Mouse (Mus musculus) myocyte (in vitro differentiated cells): ENCODE results near the gene Gxylt2. TPM values are rescaled to one million over a fixed set of nuclear protein-coding genes. Genes with fewer than 3 reads are reported as not detected.

Experiments
- H3K27me3 ChIP-seq: one replicate; pipeline ENCODE4 v1.6.1; 2011; ENCODE audit not compliant: control insufficient read depth, insufficient read depth, insufficient read length
- H3K36me3 ChIP-seq: one replicate; pipeline ENCODE4 v1.6.1; 2011; ENCODE audit not compliant: control insufficient read depth, insufficient read depth
- H3K4me2 ChIP-seq: one replicate; pipeline ENCODE4 v1.6.1; 2011; ENCODE audit warnings: low read depth, control low read depth
- H3K4me3 ChIP-seq: one replicate; pipeline ENCODE4 v1.5.1; 2011; ENCODE audit warnings: mild to moderate bottlenecking, control low read depth, moderate library complexity
- H3K79me2 ChIP-seq: one replicate; pipeline ENCODE4 v1.6.1; 2011; ENCODE audit not compliant: control insufficient read depth, insufficient read depth
- H3ac ChIP-seq: one replicate; pipeline ENCODE4 v1.6.1; 2011; ENCODE audit not compliant: control insufficient read depth, insufficient read length
- CEBPB ChIP-seq: IDR thresholded peaks from 2 replicates; pipeline ENCODE4 v1.6.1; 2011; ENCODE audit warnings: mild to moderate bottlenecking, moderate library complexity; ENCODE audit not compliant: poor library complexity, insufficient read depth, severe bottlenecking
- E2F4 ChIP-seq: IDR thresholded peaks from one replicate; pipeline ENCODE4 v1.6.1; 2011; ENCODE audit warnings: mild to moderate bottlenecking, control low read depth, moderate library complexity; ENCODE audit not compliant: insufficient read depth
- MAX ChIP-seq: IDR thresholded peaks from one replicate; pipeline ENCODE4 v1.6.1; 2011; ENCODE audit warnings: low read depth, mild to moderate bottlenecking, control low read depth
- MYOD1 ChIP-seq, 3 experiments: IDR thresholded peaks; one replicate each; pipeline ENCODE4 v1.6.1; 2011; ENCODE audit warnings: control low read depth in 2 of 3, low read depth in 2 of 3, mild to moderate bottlenecking in 2 of 3, moderate library complexity in 1 of 3; ENCODE audit not compliant: insufficient read length in 2 of 3, control insufficient read depth in 1 of 3
- MYOG ChIP-seq, 3 experiments: IDR thresholded peaks; one replicate each; pipeline ENCODE4 v1.6.1; 2011; ENCODE audit warnings: control low read depth in 2 of 3, low read depth in 2 of 3, mild to moderate bottlenecking in 2 of 3; ENCODE audit not compliant: insufficient read length in 2 of 3, control insufficient read depth in 1 of 3, insufficient read depth in 1 of 3
- POLR2A ChIP-seq: IDR thresholded peaks from one replicate; pipeline ENCODE4 v1.6.1; 2011; ENCODE audit warnings: low read depth, mild to moderate bottlenecking, control low read depth, moderate library complexity; ENCODE audit not compliant: insufficient read length
- POLR2AphosphoS2 ChIP-seq: IDR thresholded peaks from one replicate; pipeline ENCODE4 v1.6.1; 2011; ENCODE audit warnings: low read depth, control low read depth; ENCODE audit not compliant: insufficient read length
- REST ChIP-seq: IDR thresholded peaks from one replicate; pipeline ENCODE4 v1.6.1; 2011; ENCODE audit warnings: mild to moderate bottlenecking, control low read depth, moderate library complexity; ENCODE audit not compliant: insufficient read depth, insufficient read length
- SRF ChIP-seq: IDR thresholded peaks from one replicate; pipeline ENCODE4 v1.6.1; 2011; ENCODE audit warnings: low read depth; ENCODE audit not compliant: control insufficient read depth, insufficient read length
- TCF12 ChIP-seq: IDR thresholded peaks from one replicate; pipeline ENCODE4 v1.6.1; 2011; ENCODE audit warnings: mild to moderate bottlenecking, control low read depth; ENCODE audit not compliant: poor library complexity, insufficient read depth, severe bottlenecking
- TCF3 ChIP-seq: IDR thresholded peaks from one replicate; pipeline ENCODE4 v1.6.1; 2011; ENCODE audit warnings: low read depth, control low read depth; ENCODE audit not compliant: insufficient read length
- USF1 ChIP-seq: IDR thresholded peaks from one replicate; pipeline ENCODE4 v1.6.1; 2011; ENCODE audit warnings: low read depth, mild to moderate bottlenecking, control low read depth, moderate library complexity
- polyA plus RNA-seq: library from polyadenylated mRNA; unstranded; fragments of >200 nt; fragmentation: generic; extraction: Trizol; gene quantifications from one replicate; pipeline ENCODE4 v1.2.1, GENCODE M21; 2012; ENCODE audit warnings: missing spikeins

The Gxylt2 gene
- polyA plus RNA-seq, 1 experiment = 2.2 TPM

DNA sequence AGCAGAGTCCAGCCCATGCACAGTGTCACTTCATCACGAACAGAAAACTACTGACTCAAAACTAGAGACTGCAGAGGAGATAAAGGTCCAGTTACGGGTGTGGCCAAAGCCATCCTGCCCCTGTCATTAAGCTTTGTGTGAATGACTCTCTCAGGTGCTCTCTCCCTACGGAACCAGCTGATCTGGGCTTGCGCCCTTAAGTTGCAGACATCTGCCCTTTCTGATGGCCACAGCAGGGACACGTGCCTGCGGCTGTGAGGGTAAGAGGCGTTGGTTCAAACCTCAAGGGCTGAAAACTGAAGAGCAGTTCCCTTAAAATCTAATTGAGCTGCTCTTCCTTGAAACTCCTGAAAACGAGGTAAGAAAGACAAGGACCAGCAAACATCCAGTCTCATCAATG, 12.3 kb downstream of the Gxylt2 start:
- Histone ChIP-seq H3K27me3 (no peaks in the 10 kb centered on the region), H3ac (no peak overlapping the region), H3K4me3 (no peak overlapping the region), H3K4me2 (no peak overlapping the region), H3K36me3 (no peaks in the 10 kb centered on the region), H3K79me2 (no peaks in the 10 kb centered on the region)
- TF ChIP-seq E2F4 (no peak), REST (no peak), POLR2A (no peak), USF1 (no peak), SRF (no peak), CEBPB (no peak), TCF3 (no peak), POLR2AphosphoS2 (no peak)

DNA sequence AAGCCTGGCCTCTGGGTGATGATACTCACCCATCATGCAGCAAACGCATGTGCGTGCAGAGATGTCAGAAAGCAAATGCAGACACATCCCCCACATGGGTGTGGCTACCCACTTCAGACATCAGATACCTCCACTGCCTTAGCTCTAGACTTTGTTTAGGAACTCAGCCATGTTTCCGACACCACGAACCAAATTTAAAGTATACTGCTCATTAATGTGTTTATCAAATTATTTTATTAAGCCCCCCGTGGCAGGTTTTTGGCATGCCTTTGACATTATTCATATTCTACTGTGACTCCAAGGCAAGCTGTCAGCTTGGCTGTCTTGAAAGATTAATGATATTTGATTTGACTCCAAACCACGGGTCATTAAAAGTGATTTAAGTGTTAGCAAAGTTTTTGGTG, 15.6 kb downstream of the Gxylt2 start:
- peak overlapping the region; percentile 64 for H3K4me2 ChIP-seq
- no peak overlapping the region for H3K4me3 ChIP-seq
- H3ac ChIP-seq = no peak overlapping the region
- no peaks in the 10 kb centered on the region for H3K27me3 ChIP-seq
- H3K36me3 ChIP-seq = no peaks in the 10 kb centered on the region
- no peak for TF ChIP-seq TCF12
- TF ChIP-seq MAX = peak; percentile 37
- no peak for TF ChIP-seq MYOG (IDR thresholded peaks at IDR 0.05; ENCODE audit: control insufficient read depth in 1 of 3, insufficient read depth in 1 of 3, insufficient read length in 2 of 3, low read depth in 2 of 3)
- no peak for TF ChIP-seq POLR2A
- no peak for TF ChIP-seq POLR2AphosphoS2
- peak in 1 of 3 experiments; percentile 54 for TF ChIP-seq MYOD1 (IDR thresholded peaks at IDR 0.05; ENCODE audit: control insufficient read depth in 1 of 3, insufficient read length in 2 of 3, low read depth in 2 of 3)
- H3K79me2 ChIP-seq = no peaks in the 10 kb centered on the region

DNA sequence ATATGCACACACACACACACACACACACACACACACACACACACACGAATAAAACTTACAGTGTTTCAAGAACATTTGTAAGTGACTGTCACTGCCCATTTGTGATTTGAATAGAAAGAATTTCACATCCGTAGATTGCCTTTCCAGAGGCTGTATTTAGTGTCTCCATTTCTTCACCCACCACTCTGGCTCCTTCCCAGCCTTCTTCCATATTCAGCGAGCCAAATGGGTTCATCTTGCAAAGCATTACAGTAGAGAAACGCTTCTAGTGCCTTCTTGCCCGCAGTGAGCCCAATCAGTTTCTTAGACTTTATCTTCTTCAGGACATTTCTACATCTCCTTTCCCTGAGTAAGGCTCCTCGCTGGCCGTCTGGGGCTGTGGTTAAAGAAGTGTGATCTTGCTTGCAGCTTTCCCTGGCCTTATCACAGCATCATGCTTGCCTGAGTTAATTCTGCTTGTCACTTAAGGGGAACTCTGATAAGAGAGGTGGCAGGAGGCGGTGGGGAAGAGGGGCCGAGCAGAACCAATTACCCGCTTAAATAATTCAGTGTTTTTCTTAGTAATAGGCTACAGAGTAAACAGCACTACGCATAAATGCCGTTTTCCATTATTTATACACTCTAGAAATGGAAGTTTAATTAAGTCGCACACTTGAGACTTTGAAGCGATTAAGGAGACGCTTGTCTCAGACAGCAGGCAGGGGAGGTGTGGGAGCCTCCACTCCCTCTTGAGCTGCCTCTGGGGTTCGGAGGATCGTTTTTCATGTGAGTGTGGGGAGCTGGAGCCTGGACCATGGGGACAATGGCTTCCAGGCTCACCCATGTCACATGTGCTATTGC, 16.6 kb downstream of the Gxylt2 start:
- Histone ChIP-seq H3K4me3 (no peak overlapping the region), H3K79me2 (no peaks in the 10 kb centered on the region), H3ac (no peak overlapping the region), H3K4me2 (no peak overlapping the region), H3K27me3 (no peaks in the 10 kb centered on the region), H3K36me3 (no peaks in the 10 kb centered on the region)
- TF ChIP-seq TCF3 (no peak), MYOD1 (IDR thresholded peaks at IDR 0.05; ENCODE audit: control insufficient read depth in 1 of 3, insufficient read length in 2 of 3, low read depth in 2 of 3) (no peak), E2F4 (no peak), POLR2A (no peak), MYOG (IDR thresholded peaks at IDR 0.05; ENCODE audit: control insufficient read depth in 1 of 3, insufficient read depth in 1 of 3, insufficient read length in 2 of 3, low read depth in 2 of 3) (no peak), MAX (no peak), USF1 (no peak), POLR2AphosphoS2 (no peak), CEBPB (no peak), REST (no peak), SRF (no peak), TCF12 (no peak)

DNA sequence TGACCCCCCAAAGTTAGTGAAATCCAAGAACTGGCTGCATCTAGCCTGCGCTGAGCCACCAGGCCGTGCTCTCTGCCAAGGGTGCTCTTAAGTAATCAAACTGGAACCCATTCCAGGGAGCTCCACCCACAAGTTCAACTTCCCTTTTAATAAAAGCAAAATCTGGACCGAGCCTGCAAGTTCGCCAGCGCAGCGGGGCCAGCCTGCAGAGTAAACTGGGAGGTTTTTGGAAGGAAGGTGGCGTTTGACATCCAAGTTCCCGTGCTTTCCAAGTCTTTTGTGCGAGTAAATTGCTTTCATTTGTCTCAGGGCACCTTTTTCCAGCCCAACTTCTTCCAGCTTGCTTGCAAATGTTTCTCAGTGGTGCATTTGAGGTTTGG, 27.5 kb downstream of the Gxylt2 start:
- Histone ChIP-seq H3K4me2 (peak overlapping the region; percentile 66), H3K4me3 (no peak overlapping the region), H3K36me3 (no peaks in the 10 kb centered on the region), H3K27me3 (no peaks in the 10 kb centered on the region), H3ac (no peak overlapping the region), H3K79me2 (no peaks in the 10 kb centered on the region)
- TF ChIP-seq TCF3 = no peak
- TF ChIP-seq REST = no peak
- no peak for TF ChIP-seq E2F4
- no peak for TF ChIP-seq TCF12
- no peak for TF ChIP-seq USF1
- TF ChIP-seq CEBPB = no peak
- TF ChIP-seq SRF = no peak
- TF ChIP-seq POLR2AphosphoS2 = no peak
- no peak for TF ChIP-seq MYOG (IDR thresholded peaks at IDR 0.05; ENCODE audit: control insufficient read depth in 1 of 3, insufficient read depth in 1 of 3, insufficient read length in 2 of 3, low read depth in 2 of 3)
- TF ChIP-seq MAX = no peak
- no peak for TF ChIP-seq MYOD1 (IDR thresholded peaks at IDR 0.05; ENCODE audit: control insufficient read depth in 1 of 3, insufficient read length in 2 of 3, low read depth in 2 of 3)
- no peak for TF ChIP-seq POLR2A
